Mouse (Mus musculus): Measurements from ENCODE around the gene Hipk4. TPM values are rescaled to one million over a fixed set of nuclear protein-coding genes. Genes with fewer than 3 reads are reported as not detected.
"Not testable (repeated sequence)": the region's sequence is repeated elsewhere in the genome, so short reads cannot be mapped to it uniquely, and the experiment has no call there.

Hipk4 gene
- polyA plus RNA-seq, 1 experiment, result 0.20 TPM

GRCm38 (mm10) chr7:27490227-27490542 is 32.9 kb upstream of the Hipk4 start:
- 19% methylated on average over 4 of the region's 4 CpGs for WGBS
- H3K27me3 ChIP-seq (ENCODE audit: control insufficient read depth, insufficient read depth, low read length), result no peaks in the 10 kb centered on the region
- H3K27ac ChIP-seq (ENCODE audit: insufficient read depth, low read length), result peak overlapping the region; percentile 91
- peak overlapping the region; percentile 67 for H3K4me3 ChIP-seq (replicated peaks; ENCODE audit: insufficient read depth, low read depth, low read length)
- H3K4me1 ChIP-seq (ENCODE audit: control insufficient read depth, insufficient read depth, low read length), result peaks cover 26% of the 10 kb centered on the region
- TF ChIP-seq CTCF (IDR thresholded peaks at IDR 0.05; ENCODE audit: borderline replicate concordance, insufficient read depth, low read depth, low read length), result no peak
- TF ChIP-seq POLR2A (IDR thresholded peaks at IDR 0.05; ENCODE audit: borderline replicate concordance, insufficient read depth, low read length), result no peak
- DNase-seq, result no peak

GRCm38 (mm10) chr7:27490543-27491329 is 32.3 kb upstream of the Hipk4 start:
- peak; percentile 91 to 94 for DNase-seq
- under 1% methylated on average over 32 of the region's 33 CpGs for WGBS
- TF ChIP-seq CTCF (IDR thresholded peaks at IDR 0.05; ENCODE audit: borderline replicate concordance, insufficient read depth, low read depth, low read length) (peak; percentile 69; the same call in 1 of the 2 replicates), POLR2A (IDR thresholded peaks at IDR 0.05; ENCODE audit: borderline replicate concordance, insufficient read depth, low read length) (no peak; the same call in 1 of the 2 replicates)
- Histone ChIP-seq H3K27ac (ENCODE audit: insufficient read depth, low read length) (peak overlapping the region; percentile 91), H3K4me1 (ENCODE audit: control insufficient read depth, insufficient read depth, low read length) (peaks cover 26% of the 10 kb centered on the region), H3K4me3 (replicated peaks; ENCODE audit: insufficient read depth, low read depth, low read length) (peak overlapping the region; percentile 67), H3K27me3 (ENCODE audit: control insufficient read depth, insufficient read depth, low read length) (no peaks in the 10 kb centered on the region)

- peaks cover 26% of the 10 kb centered on the region for H3K4me1 ChIP-seq (ENCODE audit: control insufficient read depth, insufficient read depth, low read length)
- no peak for DNase-seq
- H3K27ac ChIP-seq (ENCODE audit: insufficient read depth, low read length), result no peak overlapping the region
- WGBS, result 68% methylated on average over 7 of the region's 7 CpGs
- no peak overlapping the region for H3K4me3 ChIP-seq (replicated peaks; ENCODE audit: insufficient read depth, low read depth, low read length)
- no peaks in the 10 kb centered on the region for H3K27me3 ChIP-seq (ENCODE audit: control insufficient read depth, insufficient read depth, low read length)
- TF ChIP-seq CTCF (IDR thresholded peaks at IDR 0.05; ENCODE audit: borderline replicate concordance, insufficient read depth, low read depth, low read length) (no peak), POLR2A (IDR thresholded peaks at IDR 0.05; ENCODE audit: borderline replicate concordance, insufficient read depth, low read length) (no peak)
Observed at GRCm38 (mm10) chr7:27491856-27492255, 31.2 kb upstream of the Hipk4 start.

DNA sequence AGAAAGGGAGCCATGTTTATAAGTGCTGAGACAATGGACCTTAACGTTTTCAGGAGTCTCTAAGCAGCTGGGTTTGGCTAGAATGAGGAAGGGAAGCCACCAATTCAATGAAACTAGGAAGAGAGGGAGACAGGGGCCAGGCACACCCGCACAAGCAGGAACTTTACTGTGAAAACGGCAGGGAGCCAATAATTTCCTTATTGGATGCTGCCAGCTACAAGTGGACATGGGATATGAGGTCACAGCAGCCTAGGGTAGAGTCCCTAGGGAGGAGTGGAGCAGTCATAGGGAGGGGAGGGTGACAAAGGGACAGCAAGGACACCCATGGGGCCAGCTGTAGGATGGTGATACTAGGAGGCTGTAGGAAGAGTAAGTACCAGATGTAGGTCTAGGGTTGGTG is 30.0 kb upstream of the Hipk4 start:
- Histone ChIP-seq H3K27ac (ENCODE audit: insufficient read depth, low read length) (no peak overlapping the region), H3K4me3 (replicated peaks; ENCODE audit: insufficient read depth, low read depth, low read length) (no peak overlapping the region), H3K27me3 (ENCODE audit: control insufficient read depth, insufficient read depth, low read length) (no peaks in the 10 kb centered on the region), H3K4me1 (ENCODE audit: control insufficient read depth, insufficient read depth, low read length) (peaks cover 23% of the 10 kb centered on the region)
- 70% methylated on average over 3 of the region's 3 CpGs for WGBS
- DNase-seq, result no peak
- TF ChIP-seq POLR2A (IDR thresholded peaks at IDR 0.05; ENCODE audit: borderline replicate concordance, insufficient read depth, low read length) (no peak), CTCF (IDR thresholded peaks at IDR 0.05; ENCODE audit: borderline replicate concordance, insufficient read depth, low read depth, low read length) (no peak)

- 92% methylated on average over 5 of the region's 5 CpGs for WGBS
- no peak overlapping the region for H3K27ac ChIP-seq (ENCODE audit: insufficient read depth, low read length)
- no peaks in the 10 kb centered on the region for H3K27me3 ChIP-seq (ENCODE audit: control insufficient read depth, insufficient read depth, low read length)
- TF ChIP-seq CTCF (IDR thresholded peaks at IDR 0.05; ENCODE audit: borderline replicate concordance, insufficient read depth, low read depth, low read length) (no peak), POLR2A (IDR thresholded peaks at IDR 0.05; ENCODE audit: borderline replicate concordance, insufficient read depth, low read length) (no peak)
- no peak for DNase-seq
- H3K4me3 ChIP-seq (replicated peaks; ENCODE audit: insufficient read depth, low read depth, low read length), result no peak overlapping the region
- H3K4me1 ChIP-seq (ENCODE audit: control insufficient read depth, insufficient read depth, low read length), result peaks cover 20% of the 10 kb centered on the region
Observed at GRCm38 (mm10) chr7:27493450-27493849, 29.6 kb upstream of the Hipk4 start.

GRCm38 (mm10) chr7:27494659-27495367 is 28.3 kb upstream of the Hipk4 start:
- not testable (repeated sequence) for H3K4me1 ChIP-seq (ENCODE audit: control insufficient read depth, insufficient read depth, low read length); H3K4me3 ChIP-seq (replicated peaks; ENCODE audit: insufficient read depth, low read depth, low read length); H3K27ac ChIP-seq (ENCODE audit: insufficient read depth, low read length); DNase-seq; H3K27me3 ChIP-seq (ENCODE audit: control insufficient read depth, insufficient read depth, low read length)
- 85% methylated on average over 9 of the region's 9 CpGs for WGBS

DNA sequence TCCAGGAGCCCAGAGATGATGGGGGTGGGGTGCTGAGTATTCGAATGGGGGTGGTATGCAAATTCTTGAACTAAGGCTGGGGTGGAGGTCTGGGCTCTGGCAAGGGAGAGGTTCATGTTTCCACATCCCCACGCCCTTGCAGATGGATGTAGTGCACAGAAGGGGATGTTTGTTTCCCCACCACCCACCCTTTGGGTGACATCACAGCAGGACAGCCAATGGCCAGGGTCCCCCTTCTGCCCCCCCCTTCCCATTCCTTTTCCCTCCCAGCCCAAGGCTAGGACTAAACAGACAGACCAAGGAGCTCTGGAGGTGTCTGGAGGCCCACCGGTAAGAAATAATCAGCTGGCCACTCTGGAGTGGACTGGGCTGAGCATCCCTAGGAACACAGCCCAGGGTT is 24.0 kb upstream of the Hipk4 start, which contains the start of gene Prx:
Gene Prx, plus strand, starts transcription at position 289 of the 400 bp plus-strand sequence.
- Histone ChIP-seq H3K27ac (ENCODE audit: insufficient read depth, low read length) (no peak within 1 kb of the TSS), H3K4me3 (replicated peaks; ENCODE audit: insufficient read depth, low read depth, low read length) (no peak within 1 kb of the TSS), H3K27me3 (ENCODE audit: control insufficient read depth, insufficient read depth, low read length) (no peaks in the 10 kb centered on the region), H3K4me1 (ENCODE audit: control insufficient read depth, insufficient read depth, low read length) (no peaks in the 10 kb centered on the region; the same call in 1 of the 2 replicates)
- DNase-seq, result no peak
- TF ChIP-seq POLR2A (IDR thresholded peaks at IDR 0.05; ENCODE audit: borderline replicate concordance, insufficient read depth, low read length) (no peak), CTCF (IDR thresholded peaks at IDR 0.05; ENCODE audit: borderline replicate concordance, insufficient read depth, low read depth, low read length) (no peak)
- WGBS, result 62% methylated on average over 3 of the region's 3 CpGs

DNA sequence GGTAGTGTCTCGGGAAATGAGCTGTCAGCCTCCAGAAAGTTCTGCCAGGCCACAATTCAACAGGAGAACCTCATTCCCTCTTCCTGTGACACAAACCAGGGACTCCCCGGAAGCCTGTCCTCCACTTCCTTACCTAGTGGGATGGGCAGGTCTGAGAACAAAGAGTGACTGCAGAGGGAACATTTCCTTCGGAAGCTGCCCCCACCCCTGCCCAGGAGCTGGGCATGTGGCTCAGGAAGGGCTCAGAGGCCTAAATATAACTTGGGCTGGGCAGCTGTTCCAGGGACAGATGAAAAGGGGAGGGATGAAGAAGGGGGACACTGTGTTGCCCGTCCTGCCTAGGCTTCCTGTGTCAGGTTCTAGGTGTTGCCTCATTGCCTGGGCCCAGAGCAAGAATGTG is 21.4 kb upstream of the Hipk4 start:
- Histone ChIP-seq H3K4me3 (replicated peaks; ENCODE audit: insufficient read depth, low read depth, low read length) (no peak overlapping the region), H3K4me1 (ENCODE audit: control insufficient read depth, insufficient read depth, low read length) (no peaks in the 10 kb centered on the region; the same call in 1 of the 2 replicates), H3K27ac (ENCODE audit: insufficient read depth, low read length) (no peak overlapping the region), H3K27me3 (ENCODE audit: control insufficient read depth, insufficient read depth, low read length) (no peaks in the 10 kb centered on the region)
- TF ChIP-seq POLR2A (IDR thresholded peaks at IDR 0.05; ENCODE audit: borderline replicate concordance, insufficient read depth, low read length) (no peak), CTCF (IDR thresholded peaks at IDR 0.05; ENCODE audit: borderline replicate concordance, insufficient read depth, low read depth, low read length) (no peak)
- 76% methylated on average over 4 of the region's 4 CpGs for WGBS
- DNase-seq, result no peak
